ENCODE assay signal across 12 mouse cellular contexts in the genomic region with DNA sequence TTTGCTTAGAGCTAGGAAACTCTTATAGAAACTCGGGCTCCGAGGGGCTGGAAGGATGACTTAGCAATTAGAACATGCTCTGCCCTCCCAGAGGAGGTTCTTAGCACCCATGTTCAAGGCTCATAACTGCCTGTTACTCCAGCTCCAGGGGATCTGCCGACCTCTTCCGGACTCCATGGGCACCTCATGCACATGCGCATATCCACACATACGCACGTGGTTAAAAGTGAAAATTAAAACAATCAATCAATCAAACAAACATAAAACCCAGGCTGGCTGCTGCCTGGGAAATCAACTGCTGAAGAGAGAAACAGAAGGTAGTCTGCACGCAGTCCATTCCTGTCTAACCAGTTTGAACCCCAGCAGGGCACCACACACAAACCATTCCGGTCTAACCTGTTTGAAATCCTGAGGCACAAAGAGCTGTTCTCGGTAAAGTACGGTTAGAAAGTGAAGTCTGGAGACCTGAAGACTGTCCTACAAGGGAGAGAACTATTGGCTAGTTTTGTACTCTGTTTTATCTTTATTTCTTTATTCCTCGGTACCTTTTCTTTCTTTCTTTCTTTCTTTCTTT. TPM values are rescaled to one million over a fixed set of nuclear protein-coding genes. Genes with fewer than 3 reads are reported as not detected.
DNase-seq lines count a peak whose midpoint lies in the region; ATAC-seq lines count a peak whose summit lies in the region.
"Had no signal": no experiment of that assay in that cellular context is flagged by ENCODE, and none has a peak within 500 bp of the region (broad histone marks: within the 10 kb centered on the region; RNA-seq: fewer than 3 reads in every experiment).

No protein-coding gene starts in this region.

- no peaks in the 10 kb centered on the region for H3K9me3 ChIP-seq in liver, embryonic 15.5 days (replicated peaks)
- H3K9me3 ChIP-seq: midbrain, embryonic 10.5 days had no signal

- DNase-seq in urinary bladder, postnatal 14 days (ENCODE audit: low spot score): peak; percentile 78
- no peak for DNase-seq in urinary bladder, postnatal 4 days (ENCODE audit: low spot score in 2 of 2)
- DNase-seq in kidney, adult 8-10 months: peak; percentile 48 to 72
- DNase-seq in right cerebral cortex, postnatal 25 days: no peak
- DNase-seq in layer of hippocampus, postnatal 14 days (ENCODE audit: low spot score in 2 of 2): no peak
- no peak for DNase-seq in spleen, postnatal 10 days (ENCODE audit: low spot score in 2 of 2)
- DNase-seq: cerebellum, postnatal 36 days; heart, adult 2 months had no signal

- H3K4me2 ChIP-seq in liver, embryonic 15.5 days: peak overlapping the region; percentile 23

- peak overlapping the region; percentile 24; the same call in 1 of the 2 replicates for H3K27ac ChIP-seq in liver, embryonic 15.5 days (replicated peaks)
- H3K27ac ChIP-seq: heart, adult 2 months; midbrain, embryonic 10.5 days had no signal

- no peaks in the 10 kb centered on the region for H3K27me3 ChIP-seq in liver, embryonic 15.5 days

- peaks cover 11% of the 10 kb centered on the region for H3K4me1 ChIP-seq in liver, embryonic 15.5 days (replicated peaks)
- H3K4me1 ChIP-seq: midbrain, embryonic 10.5 days had no signal

- H3K9ac ChIP-seq in liver, embryonic 15.5 days: no peak overlapping the region

- no peak overlapping the region for H3K4me3 ChIP-seq in liver, embryonic 15.5 days (replicated peaks)
- H3K4me3 ChIP-seq: heart, adult 2 months; midbrain, embryonic 10.5 days had no signal

- ATAC-seq in liver, embryonic 15.5 days (ENCODE audit: insufficient read depth): no peak
- no peak for ATAC-seq in frontal cortex, adult (ENCODE audit: low TSS enrichment)
- ATAC-seq: inflammation-experienced regulatory T-cells, adult 6 months had no signal

- 49% methylated on average over 12 of the region's 12 CpGs for WGBS in liver, embryonic 15.5 days (ENCODE audit: insufficient replicate concordance)

- no peaks in the 10 kb centered on the region for H3K36me3 ChIP-seq in liver, embryonic 15.5 days (replicated peaks)
- H3K36me3 ChIP-seq: midbrain, embryonic 10.5 days had no signal

RNA-seq across cellular contexts. Expression of a gene that starts 25.2 kb away (rescaled TPM):
- 119 and 121 TPM in 2 replicates for polyA plus RNA-seq in liver, embryonic 15.5 days (2015; fragmentation: Nextera tagmentation; extraction: Ambion mirVana)
- total RNA-seq in layer of hippocampus, postnatal 14 days (2021): 100 to 1,000 TPM; 225 to 238 TPM

RNA-seq across cellular contexts. Expression of a gene that starts 27.0 kb away (rescaled TPM):
- polyA plus RNA-seq in liver, embryonic 15.5 days (2015; fragmentation: Nextera tagmentation; extraction: Ambion mirVana): 0.14 and 0.22 TPM in 2 replicates
- total RNA-seq in layer of hippocampus, postnatal 14 days (2021): 1 to 10 TPM; 1.1 to 1.3 TPM
- polyA plus RNA-seq: inflammation-experienced regulatory T-cells, adult 6 months had no signal

Comparison
In these comparisons a context has a peak if more than half of its experiments do, and no peak if none do; other contexts are left out.
1. DNase-seq: peak in urinary bladder, postnatal 14 days (single experiment) and kidney, adult 8-10 months (2 of 2); none in urinary bladder, postnatal 4 days (0 of 2), right cerebral cortex, postnatal 25 days (single experiment), layer of hippocampus, postnatal 14 days (0 of 2) and spleen, postnatal 10 days (0 of 2).